Mouse (Mus musculus) spleen, adult 2 months (tissue): ENCODE measurements around the gene Gbgt1.

Experiments
- CTCF ChIP-seq: fragments of 200-500 bp; IDR thresholded peaks from 2 replicates; pipeline ENCODE4 v1.5.1; 2011; ENCODE audit warnings: mild to moderate bottlenecking, inconsistent platforms; ENCODE audit not compliant: insufficient read depth, insufficient read length, insufficient replicate concordance; ENCODE audit errors: extremely low read depth
- POLR2A ChIP-seq: fragments of 200-500 bp; IDR thresholded peaks from 2 replicates; pipeline ENCODE4 v1.6.1; 2011; ENCODE audit warnings: low read depth, low read length, inconsistent platforms

GRCm38 (mm10) chr2:28513431-28514370 lies 17.0 kb downstream of the Gbgt1 start:
- TF ChIP-seq CTCF (no peak), POLR2A (no peak)
